Mouse (Mus musculus): Measurements from ENCODE around the gene E430018J23Rik. TPM values are rescaled to one million over a fixed set of nuclear protein-coding genes. Genes with fewer than 3 reads are reported as not detected.

Gene E430018J23Rik
- polyA plus RNA-seq, 1 experiment from 2014 or later = 3.9 TPM

DNA sequence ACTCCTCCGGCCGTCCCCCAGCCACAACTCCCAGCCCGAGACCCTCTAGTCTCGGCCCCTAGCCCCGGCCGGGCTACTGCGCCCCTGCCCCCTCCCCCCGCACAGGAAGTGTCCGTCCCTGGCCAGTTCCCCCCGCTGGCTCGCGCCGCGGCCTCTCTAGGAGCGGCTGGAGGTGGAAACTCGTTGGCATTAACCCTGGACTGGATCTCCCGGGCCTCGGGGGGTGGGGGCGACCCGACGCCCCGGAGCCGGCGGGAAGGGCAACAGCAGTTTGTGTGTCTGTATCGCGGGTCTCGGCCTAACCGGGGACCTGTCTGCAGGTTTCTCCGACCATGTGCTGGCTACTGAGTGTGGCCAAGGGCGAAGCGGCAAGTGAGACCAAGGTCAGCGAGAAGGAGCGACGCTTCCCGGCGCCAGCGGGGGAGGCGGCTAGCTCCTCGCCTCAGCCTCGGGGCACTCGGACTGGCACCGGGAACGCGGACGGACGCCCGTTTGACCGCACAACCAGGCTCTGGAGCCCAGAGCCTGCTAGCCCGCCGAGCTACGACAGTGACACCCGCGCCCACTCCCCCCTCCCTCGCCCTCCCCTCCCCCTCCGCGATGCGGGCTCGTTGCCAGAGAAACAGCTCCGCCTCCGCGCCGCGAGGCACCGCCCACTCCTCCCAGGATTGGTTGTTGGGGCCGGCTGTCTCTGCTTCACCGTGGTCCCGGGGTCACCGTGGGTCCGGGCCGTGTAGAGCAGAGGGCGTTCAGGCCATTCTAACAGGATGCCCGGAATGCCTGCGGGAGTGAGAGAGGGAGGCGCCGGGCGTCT lies 47.7 kb downstream of the E430018J23Rik start, which contains the start of gene Zfp768:
Gene Zfp768 (minus strand): TSS at position 78 of the 814 bp plus-strand sequence.
- peak within 1 kb of the TSS; percentile 88 for H3K9ac ChIP-seq (ENCODE audit: low read length)
- peaks cover 3% of the 10 kb centered on the region; the same call in 1 of the 2 replicates for H3K4me1 ChIP-seq (replicated peaks; ENCODE audit: control insufficient read depth, insufficient read depth)
- peak within 1 kb of the TSS; percentile 93 for H3K27ac ChIP-seq (replicated peaks)
- WGBS = 0% methylated on average over 62 of the region's 76 CpGs
- ATAC-seq (ENCODE audit: low FRiP score, low TSS enrichment) (peak; percentile 90), DNase-seq (ENCODE audit: low spot score) (peak; percentile 94)
- TF ChIP-seq CTCF (IDR thresholded peaks at IDR 0.05; ENCODE audit: low read depth) (0 out of 2 replicates have a peak, but pooled peaks have one; percentile 2), EP300 (optimal IDR thresholded peaks at IDR 0.05) (peak; percentile 59)
- H3K36me3 ChIP-seq (ENCODE audit: control insufficient read depth, insufficient read depth, low read length) = peaks cover 3% of the 10 kb centered on the region; the same call in 1 of the 2 replicates
- no peaks in the 10 kb centered on the region for H3K27me3 ChIP-seq (ENCODE audit: control insufficient read depth, insufficient read depth, low read length)
- no peaks in the 10 kb centered on the region for H3K9me3 ChIP-seq (ENCODE audit: control insufficient read depth, low read length)
- H3K4me2 ChIP-seq (replicated peaks; ENCODE audit: low read depth) = peak within 1 kb of the TSS; percentile 79
- H3K4me3 ChIP-seq (ENCODE audit: low read depth, low read length) = peak within 1 kb of the TSS; percentile 86

DNA sequence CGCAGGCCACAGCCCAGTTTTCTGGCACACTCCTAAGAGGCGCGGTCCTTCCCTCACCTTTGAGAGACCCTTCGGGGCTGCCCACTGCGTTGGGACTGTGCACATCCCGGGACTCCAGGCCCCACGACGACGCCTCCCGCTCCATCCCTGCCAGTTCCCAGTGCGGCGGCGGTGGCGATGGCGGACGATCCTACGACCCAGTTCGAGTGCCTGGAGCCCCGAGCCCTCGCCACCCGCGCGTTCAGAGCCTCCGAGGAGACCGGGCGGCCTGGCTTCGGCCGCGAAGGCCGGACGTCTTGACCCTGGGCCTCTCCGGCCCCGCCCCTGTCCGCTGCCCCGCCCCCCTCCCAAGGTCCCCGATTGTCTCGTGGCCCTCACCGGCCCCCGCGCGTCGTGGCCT lies 48.3 kb downstream of the E430018J23Rik start:
- Histone ChIP-seq H3K9me3 (ENCODE audit: control insufficient read depth, low read length) (no peaks in the 10 kb centered on the region), H3K27ac (replicated peaks) (peak overlapping the region; percentile 93), H3K4me2 (replicated peaks; ENCODE audit: low read depth) (peak overlapping the region; percentile 79), H3K4me3 (ENCODE audit: low read depth, low read length) (peak overlapping the region; percentile 86), H3K27me3 (ENCODE audit: control insufficient read depth, insufficient read depth, low read length) (no peaks in the 10 kb centered on the region), H3K36me3 (ENCODE audit: control insufficient read depth, insufficient read depth, low read length) (peaks cover 3% of the 10 kb centered on the region; the same call in 1 of the 2 replicates), H3K9ac (ENCODE audit: low read length) (peak overlapping the region; percentile 88), H3K4me1 (replicated peaks; ENCODE audit: control insufficient read depth, insufficient read depth) (peaks cover 3% of the 10 kb centered on the region; the same call in 1 of the 2 replicates)
- no peak for TF ChIP-seq EP300 (optimal IDR thresholded peaks at IDR 0.05)
- no peak for TF ChIP-seq CTCF (IDR thresholded peaks at IDR 0.05; ENCODE audit: low read depth)
- ATAC-seq (ENCODE audit: low FRiP score, low TSS enrichment) (peak; percentile 60), DNase-seq (ENCODE audit: low spot score) (no peak)
- WGBS = under 1% methylated on average over 37 of the region's 42 CpGs

DNA sequence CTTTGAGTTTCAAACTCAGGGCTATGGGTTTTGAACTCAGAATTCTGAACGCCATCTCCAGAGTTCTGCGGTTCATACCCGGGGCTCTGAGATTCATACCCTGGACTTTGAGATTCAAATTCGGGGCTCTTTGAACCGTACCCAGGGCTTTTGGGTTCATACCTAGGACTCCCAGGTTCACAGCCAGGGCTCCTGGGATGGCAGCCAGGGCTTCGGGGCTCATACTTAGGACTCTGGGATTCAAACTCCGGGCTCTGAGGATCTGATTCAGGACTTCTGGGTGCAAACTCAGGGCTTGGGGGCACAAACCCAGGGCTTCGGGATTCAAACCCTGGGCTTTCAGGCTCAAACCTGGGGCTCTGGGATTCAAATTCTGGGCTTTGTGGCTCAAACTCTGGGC lies 49.1 kb downstream of the E430018J23Rik start:
- peaks cover 3% of the 10 kb centered on the region; the same call in 1 of the 2 replicates for H3K4me1 ChIP-seq (replicated peaks; ENCODE audit: control insufficient read depth, insufficient read depth)
- peak overlapping the region; percentile 79 for H3K4me2 ChIP-seq (replicated peaks; ENCODE audit: low read depth)
- ATAC-seq (ENCODE audit: low FRiP score, low TSS enrichment) (no peak), DNase-seq (ENCODE audit: low spot score) (no peak)
- H3K27ac ChIP-seq (replicated peaks) = no peak overlapping the region
- H3K4me3 ChIP-seq (ENCODE audit: low read depth, low read length) = peak overlapping the region; percentile 86
- H3K36me3 ChIP-seq (ENCODE audit: control insufficient read depth, insufficient read depth, low read length) = peaks cover 3% of the 10 kb centered on the region; the same call in 1 of the 2 replicates
- TF ChIP-seq CTCF (IDR thresholded peaks at IDR 0.05; ENCODE audit: low read depth) (no peak), EP300 (optimal IDR thresholded peaks at IDR 0.05) (no peak)
- H3K9ac ChIP-seq (ENCODE audit: low read length) = peak overlapping the region; percentile 88
- H3K9me3 ChIP-seq (ENCODE audit: control insufficient read depth, low read length) = no peaks in the 10 kb centered on the region
- no peaks in the 10 kb centered on the region for H3K27me3 ChIP-seq (ENCODE audit: control insufficient read depth, insufficient read depth, low read length)
- 89% methylated on average over 8 of the region's 8 CpGs for WGBS

DNA sequence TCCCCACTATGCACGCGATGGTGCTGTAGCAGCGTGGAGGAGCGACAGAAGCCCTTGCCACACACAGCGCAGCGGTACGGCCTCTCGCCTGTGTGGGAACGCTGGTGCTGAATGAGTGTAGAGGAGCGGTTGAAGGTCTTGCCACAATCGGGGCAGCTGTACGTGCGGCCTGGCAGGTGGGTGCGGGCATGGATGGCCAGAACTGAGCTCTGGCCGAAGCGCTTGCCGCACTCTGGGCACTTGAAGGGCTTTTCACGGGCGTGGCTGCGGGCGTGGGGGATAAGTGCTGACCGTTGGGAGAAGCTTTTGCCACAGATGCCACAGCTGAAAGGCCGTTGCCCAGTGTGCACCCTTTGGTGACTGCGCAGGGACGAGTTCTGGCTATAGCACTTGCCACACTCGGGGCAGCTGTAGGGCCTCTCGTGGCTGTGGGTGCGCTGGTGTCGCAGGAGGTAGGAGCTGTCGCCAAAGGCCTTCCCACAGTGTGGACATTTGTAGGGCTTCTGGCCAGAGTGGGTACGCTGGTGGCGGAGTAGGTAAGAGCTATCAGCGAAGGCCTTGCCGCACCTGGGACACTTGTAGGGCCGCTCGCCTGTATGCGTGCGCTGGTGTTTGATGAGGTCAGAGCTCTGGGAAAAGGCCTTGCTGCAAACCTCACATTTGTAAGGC lies 49.9 kb downstream of the E430018J23Rik start:
- ATAC-seq (ENCODE audit: low FRiP score, low TSS enrichment) = no peak

DNA sequence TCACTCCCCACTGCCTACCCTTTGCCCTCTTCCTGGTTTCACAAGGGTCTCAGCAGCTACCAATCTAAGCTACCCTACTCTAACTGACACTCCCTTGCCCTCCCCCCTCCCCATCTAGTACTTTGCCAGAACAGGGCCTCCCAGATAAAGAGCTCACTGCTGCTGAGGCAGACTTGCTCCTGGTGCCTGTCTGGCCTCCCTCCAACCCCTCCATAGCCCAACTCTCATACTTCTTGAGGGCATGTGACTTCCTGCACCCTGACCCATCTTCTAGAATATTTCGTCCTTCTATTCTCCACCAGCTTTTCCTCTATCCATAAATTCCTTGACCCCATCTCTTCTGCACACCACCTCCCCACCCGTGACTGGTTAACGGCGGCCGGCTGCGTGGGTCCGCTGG lies 50.5 kb downstream of the E430018J23Rik start:
- no peaks in the 10 kb centered on the region for H3K9me3 ChIP-seq (ENCODE audit: control insufficient read depth, low read length)
- H3K36me3 ChIP-seq (ENCODE audit: control insufficient read depth, insufficient read depth, low read length) = peaks cover 3% of the 10 kb centered on the region; the same call in 1 of the 2 replicates
- 90% methylated on average over 7 of the region's 7 CpGs for WGBS
- DNase-seq (ENCODE audit: low spot score) (no peak), ATAC-seq (ENCODE audit: low FRiP score, low TSS enrichment) (no peak)
- H3K27ac ChIP-seq (replicated peaks) = no peak overlapping the region
- no peak for TF ChIP-seq EP300 (optimal IDR thresholded peaks at IDR 0.05)
- no peak for TF ChIP-seq CTCF (IDR thresholded peaks at IDR 0.05; ENCODE audit: low read depth)
- H3K4me1 ChIP-seq (replicated peaks; ENCODE audit: control insufficient read depth, insufficient read depth) = peaks cover 3% of the 10 kb centered on the region; the same call in 1 of the 2 replicates
- no peak overlapping the region for H3K4me2 ChIP-seq (replicated peaks; ENCODE audit: low read depth)
- no peak overlapping the region for H3K4me3 ChIP-seq (ENCODE audit: low read depth, low read length)
- H3K9ac ChIP-seq (ENCODE audit: low read length) = no peak overlapping the region
- no peaks in the 10 kb centered on the region for H3K27me3 ChIP-seq (ENCODE audit: control insufficient read depth, insufficient read depth, low read length)

More for the DNA sequence above, 49.9 kb downstream of the E430018J23Rik start:
- Histone ChIP-seq H3K27me3 (ENCODE audit: control insufficient read depth, insufficient read depth, low read length) (no peaks in the 10 kb centered on the region), H3K27ac (replicated peaks) (no peak overlapping the region), H3K4me3 (ENCODE audit: low read depth, low read length) (no peak overlapping the region), H3K4me1 (replicated peaks; ENCODE audit: control insufficient read depth, insufficient read depth) (peaks cover 3% of the 10 kb centered on the region; the same call in 1 of the 2 replicates), H3K9ac (ENCODE audit: low read length) (no peak overlapping the region; the same call in 1 of the 2 replicates), H3K4me2 (replicated peaks; ENCODE audit: low read depth) (no peak overlapping the region), H3K9me3 (ENCODE audit: control insufficient read depth, low read length) (no peaks in the 10 kb centered on the region), H3K36me3 (ENCODE audit: control insufficient read depth, insufficient read depth, low read length) (peaks cover 3% of the 10 kb centered on the region; the same call in 1 of the 2 replicates)
- 90% methylated on average over 38 of the region's 38 CpGs for WGBS
- no peak for TF ChIP-seq CTCF (IDR thresholded peaks at IDR 0.05; ENCODE audit: low read depth)
- TF ChIP-seq EP300 (optimal IDR thresholded peaks at IDR 0.05) = no peak
- DNase-seq (ENCODE audit: low spot score) = no peak
